Mouse (Mus musculus) intestine, embryonic 16.5 days (tissue): Measurements from ENCODE around the gene Atp1b2. TPM values are rescaled to one million over a fixed set of nuclear protein-coding genes. Genes with fewer than 3 reads are reported as not detected.

ENCODE experiments used
- ATAC-seq: fragments of 200-750 bp; cut with Nextera tagmentation; 2 replicates; pipeline ENCODE4 v1.8.0; 2017; ENCODE audit warnings: moderate TSS enrichment, moderate library complexity
- H3K27ac ChIP-seq: fragments of 300-500 bp; sonication (generic); 2 replicates; pipeline ENCODE4 v1.5.1; 2014; ENCODE audit warnings: mild to moderate bottlenecking, low read length
- H3K27me3 ChIP-seq: fragments of 300-500 bp; sonication (generic); replicated peaks from 2 replicates; pipeline ENCODE4 v1.6.1; 2014; ENCODE audit warnings: low read length, control low read depth, mixed read lengths; ENCODE audit not compliant: control insufficient read depth, insufficient read depth
- H3K36me3 ChIP-seq: fragments of 300-500 bp; sonication (generic); 2 replicates; pipeline ENCODE4 v1.6.1; 2014; ENCODE audit warnings: low read length, control low read depth; ENCODE audit not compliant: control insufficient read depth, insufficient read depth
- H3K4me1 ChIP-seq: fragments of 300-500 bp; sonication (generic); 2 replicates; pipeline ENCODE4 v1.6.1; 2014; ENCODE audit warnings: low read length, control low read depth, mixed read lengths; ENCODE audit not compliant: control insufficient read depth, insufficient read depth
- H3K4me2 ChIP-seq: fragments of 300-500 bp; sonication (generic); 2 replicates; pipeline ENCODE4 v1.6.1; 2014; ENCODE audit warnings: low read depth, low read length, control low read depth
- H3K4me3 ChIP-seq: fragments of 300-500 bp; sonication (generic); 2 replicates; pipeline ENCODE4 v1.5.1; 2014; ENCODE audit warnings: mild to moderate bottlenecking, low read length
- H3K9ac ChIP-seq: fragments of 300-500 bp; sonication (generic); 2 replicates; pipeline ENCODE4 v1.6.1; 2014; ENCODE audit warnings: low read depth, low read length
- H3K9me3 ChIP-seq: fragments of 300-500 bp; sonication (generic); 2 replicates; pipeline ENCODE4 v1.6.1; 2016; ENCODE audit warnings: low read length, control low read depth; ENCODE audit not compliant: control insufficient read depth
- WGBS: fragments of 180-500 bp; shearing (Covaris S2); extraction: QIAGEN DNeasy Blood & Tissue Kit; methylation state at CpG from one replicate; pipeline ENCODE4 v1.1.7; 2014; 5-methylcytosine and 5-hydroxymethylcytosine counted together
- polyA plus RNA-seq: library from polyadenylated mRNA; unstranded; fragments of >200 nt; fragmentation: Nextera tagmentation; extraction: Ambion mirVana; gene quantifications from 2 replicates; pipeline ENCODE4 v1.2.1, GENCODE M21; 2015

Atp1b2 gene
- polyA plus RNA-seq = 6.6 and 6.8 TPM in 2 replicates

GRCm38 (mm10) chr11:69605726-69606490 is at the start of gene Atp1b2:
TSS of gene Atp1b2 (minus strand) at chr11:69605942.
- Histone ChIP-seq H3K27me3 (peaks cover 12% of the 10 kb centered on the region; the same call in 1 of the 2 replicates), H3K4me3 (peak within 1 kb of the TSS; percentile 65), H3K4me2 (peak within 1 kb of the TSS; percentile 100), H3K9me3 (no peaks in the 10 kb centered on the region), H3K27ac (no peak within 1 kb of the TSS), H3K4me1 (peaks cover 17% of the 10 kb centered on the region), H3K9ac (peak within 1 kb of the TSS; percentile 71), H3K36me3 (no peaks in the 10 kb centered on the region)
- ATAC-seq = peak; percentile 90
- 2% methylated on average over 32 of the region's 32 CpGs for WGBS

GRCm38 (mm10) chr11:69654760-69655159 is 49.0 kb upstream of the Atp1b2 start:
- no peak overlapping the region for H3K4me2 ChIP-seq
- peaks cover 12% of the 10 kb centered on the region for H3K4me1 ChIP-seq
- H3K9me3 ChIP-seq = no peaks in the 10 kb centered on the region
- no peak for ATAC-seq
- no peak overlapping the region; the same call in none of the 2 replicates for H3K27ac ChIP-seq
- H3K4me3 ChIP-seq = no peak overlapping the region
- 40% methylated on average over 9 of the region's 9 CpGs for WGBS
- H3K9ac ChIP-seq = no peak overlapping the region
- peaks cover 30% of the 10 kb centered on the region for H3K36me3 ChIP-seq
- no peaks in the 10 kb centered on the region for H3K27me3 ChIP-seq

- H3K27ac ChIP-seq = no peak overlapping the region
- H3K4me3 ChIP-seq = no peak overlapping the region
- 0 out of 2 replicates have a peak overlapping the region, but pooled peaks have one; percentile 24 for H3K9ac ChIP-seq
- no peak overlapping the region for H3K4me2 ChIP-seq
- peaks cover 12% of the 10 kb centered on the region for H3K4me1 ChIP-seq
- no peaks in the 10 kb centered on the region for H3K27me3 ChIP-seq
- 73% methylated on average over 5 of the region's 5 CpGs for WGBS
- no peak for ATAC-seq
- H3K9me3 ChIP-seq = no peaks in the 10 kb centered on the region
- peaks cover 31% of the 10 kb centered on the region for H3K36me3 ChIP-seq
These were observed 47.7 kb upstream of the Atp1b2 start for GRCm38 (mm10) chr11:69653399-69653798.

GRCm38 (mm10) chr11:69645860-69646259 is 40.1 kb upstream of the Atp1b2 start:
- Histone ChIP-seq H3K4me2 (no peak overlapping the region), H3K4me3 (no peak overlapping the region), H3K9ac (no peak overlapping the region), H3K27ac (no peak overlapping the region), H3K9me3 (no peaks in the 10 kb centered on the region), H3K4me1 (no peaks in the 10 kb centered on the region), H3K36me3 (peaks cover 32% of the 10 kb centered on the region), H3K27me3 (no peaks in the 10 kb centered on the region)
- 84% methylated on average over 5 of the region's 5 CpGs for WGBS
- no peak for ATAC-seq

GRCm38 (mm10) chr11:69635471-69635870 is 29.7 kb upstream of the Atp1b2 start:
- Histone ChIP-seq H3K27me3 (no peaks in the 10 kb centered on the region), H3K9me3 (no peaks in the 10 kb centered on the region), H3K36me3 (no peaks in the 10 kb centered on the region; the same call in 1 of the 2 replicates), H3K4me2 (no peak overlapping the region; the same call in 1 of the 2 replicates), H3K27ac (no peak overlapping the region), H3K9ac (no peak overlapping the region), H3K4me3 (no peak overlapping the region), H3K4me1 (peaks cover 16% of the 10 kb centered on the region)
- ATAC-seq = no peak
- WGBS = 66% methylated on average over 3 of the region's 3 CpGs

- H3K36me3 ChIP-seq = no peaks in the 10 kb centered on the region
- peak overlapping the region; percentile 96 for H3K27ac ChIP-seq
- no peaks in the 10 kb centered on the region for H3K27me3 ChIP-seq
- no peaks in the 10 kb centered on the region for H3K9me3 ChIP-seq
- peak overlapping the region; percentile 98 for H3K9ac ChIP-seq
- H3K4me2 ChIP-seq = peak overlapping the region; percentile 72
- ATAC-seq = peak; percentile 73
- under 1% methylated on average over 48 of the region's 50 CpGs for WGBS
- peaks cover 16% of the 10 kb centered on the region for H3K4me1 ChIP-seq
- peak overlapping the region; percentile 100 for H3K4me3 ChIP-seq
These were observed 27.6 kb upstream of the Atp1b2 start for GRCm38 (mm10) chr11:69633128-69633866.

- Histone ChIP-seq H3K36me3 (no peaks in the 10 kb centered on the region), H3K27me3 (no peaks in the 10 kb centered on the region), H3K4me2 (peak within 1 kb of the TSS; percentile 72), H3K9me3 (no peaks in the 10 kb centered on the region), H3K9ac (peak within 1 kb of the TSS; percentile 98), H3K27ac (peak within 1 kb of the TSS; percentile 96), H3K4me3 (peak within 1 kb of the TSS; percentile 100), H3K4me1 (peaks cover 16% of the 10 kb centered on the region)
- ATAC-seq = peak; percentile 99
- under 1% methylated on average over 38 of the region's 56 CpGs for WGBS
These were observed 26.7 kb upstream of the Atp1b2 start, which contains the start of gene Fxr2 for GRCm38 (mm10) chr11:69632284-69633089. TSS of gene Fxr2 (plus strand) at chr11:69632990.

- Histone ChIP-seq H3K27ac (no peak overlapping the region), H3K27me3 (no peaks in the 10 kb centered on the region), H3K4me1 (peaks cover 8% of the 10 kb centered on the region), H3K4me2 (no peak overlapping the region), H3K9ac (no peak overlapping the region), H3K36me3 (no peaks in the 10 kb centered on the region), H3K4me3 (no peak overlapping the region), H3K9me3 (no peaks in the 10 kb centered on the region)
- 60% methylated on average over 1 of the region's 1 CpGs for WGBS
- ATAC-seq = no peak
These were observed 24.1 kb upstream of the Atp1b2 start for GRCm38 (mm10) chr11:69629802-69630201.

GRCm38 (mm10) chr11:69628286-69628685 is 22.5 kb upstream of the Atp1b2 start:
- Histone ChIP-seq H3K4me3 (no peak overlapping the region), H3K27me3 (no peaks in the 10 kb centered on the region), H3K27ac (no peak overlapping the region), H3K9ac (no peak overlapping the region), H3K36me3 (no peaks in the 10 kb centered on the region), H3K9me3 (no peaks in the 10 kb centered on the region), H3K4me2 (no peak overlapping the region), H3K4me1 (no peaks in the 10 kb centered on the region)
- 36% methylated on average over 6 of the region's 6 CpGs for WGBS
- ATAC-seq = no peak
